Mouse (Mus musculus): Measurements from ENCODE around the gene Arl15. TPM values are rescaled to one million over a fixed set of nuclear protein-coding genes. Genes with fewer than 3 reads are reported as not detected.

Gene Arl15
- total RNA-seq, 2 experiments from 2014 or later = 5.9 to 8.2 TPM

- no peak for DNase-seq
- intact Hi-C loops (cut with DNase I; ENCODE audit: low total_unique reads) = loop anchor here (10.0 kb wide), 1 partner anchor 67 kb away; no protein-coding TSS in a partner anchor
Observed at GRCm38 (mm10) chr13:113797378-113797777, 3.1 kb downstream of the Arl15 start.

DNA sequence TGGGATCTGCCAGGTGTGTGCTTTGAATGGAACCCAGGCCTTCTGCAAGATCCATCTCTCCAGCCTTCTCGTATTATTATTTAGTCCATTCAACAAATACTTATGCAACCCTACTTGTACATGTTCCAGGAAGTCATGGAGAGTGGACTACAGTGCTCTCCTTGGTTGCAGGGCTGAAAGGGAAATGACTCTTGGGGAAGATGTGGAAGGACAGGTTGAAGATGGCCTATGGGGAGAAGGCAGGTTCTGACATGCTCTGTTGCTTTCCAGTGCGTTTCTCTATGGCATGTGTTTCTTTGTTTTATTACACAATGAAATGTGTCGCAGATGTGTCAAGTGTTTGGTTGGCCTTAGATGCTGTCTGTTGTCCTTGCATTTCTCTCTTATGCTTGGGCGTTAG, 5.1 kb downstream of the Arl15 start:
- no peak for DNase-seq
- intact Hi-C loops (cut with DNase I; ENCODE audit: low total_unique reads) = loop anchor here (10.0 kb wide), 1 partner anchor 65 kb away; no protein-coding TSS in a partner anchor

DNA sequence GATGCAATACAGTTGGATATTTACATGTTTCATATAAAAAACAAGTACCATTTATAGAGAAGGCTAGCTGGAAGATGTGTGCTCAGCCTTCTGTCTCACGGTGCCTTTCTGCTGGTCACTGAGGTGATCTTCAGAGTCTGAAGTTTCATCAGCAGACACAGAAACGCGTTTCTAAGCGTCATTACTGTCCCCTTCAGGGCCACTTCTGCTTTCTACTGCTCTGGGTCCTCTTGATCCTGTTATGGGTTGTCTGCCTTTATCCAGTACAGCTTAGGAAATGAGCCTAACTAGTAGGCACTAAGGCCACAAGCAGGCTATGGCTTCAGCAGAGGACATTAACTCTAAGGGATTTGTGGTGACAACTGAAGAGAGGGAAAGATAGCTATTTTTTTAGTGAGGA, 5.9 kb downstream of the Arl15 start:
- intact Hi-C loops (cut with DNase I; ENCODE audit: low total_unique reads) = loop anchor here (5.0 kb wide), 1 partner anchor 1022 kb away; no protein-coding TSS in a partner anchor
- DNase-seq = no peak

DNA sequence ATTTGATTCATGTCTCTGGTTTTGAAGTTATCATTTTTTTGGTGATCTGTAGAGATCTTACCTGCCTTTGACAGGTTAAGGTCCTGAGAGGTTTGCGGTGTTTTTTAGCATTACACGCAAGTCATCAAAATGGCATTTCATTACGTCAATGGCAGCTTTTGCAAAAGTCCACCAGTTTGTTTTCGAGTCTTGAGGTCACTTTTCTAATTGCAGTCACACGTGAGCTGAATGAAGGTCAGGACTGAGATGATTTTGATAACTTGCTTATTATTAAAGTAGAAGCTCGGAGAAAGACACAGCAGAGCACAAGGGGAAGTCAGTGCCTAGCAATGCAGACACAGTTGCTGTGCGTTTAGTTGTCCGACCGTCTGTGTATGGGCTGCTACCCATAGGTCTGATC, 8.3 kb downstream of the Arl15 start:
- DNase-seq = no peak
- intact Hi-C loops (cut with DNase I; ENCODE audit: low total_unique reads) = loop anchor here (5.0 kb wide), 1 partner anchor 1020 kb away; no protein-coding TSS in a partner anchor

DNA sequence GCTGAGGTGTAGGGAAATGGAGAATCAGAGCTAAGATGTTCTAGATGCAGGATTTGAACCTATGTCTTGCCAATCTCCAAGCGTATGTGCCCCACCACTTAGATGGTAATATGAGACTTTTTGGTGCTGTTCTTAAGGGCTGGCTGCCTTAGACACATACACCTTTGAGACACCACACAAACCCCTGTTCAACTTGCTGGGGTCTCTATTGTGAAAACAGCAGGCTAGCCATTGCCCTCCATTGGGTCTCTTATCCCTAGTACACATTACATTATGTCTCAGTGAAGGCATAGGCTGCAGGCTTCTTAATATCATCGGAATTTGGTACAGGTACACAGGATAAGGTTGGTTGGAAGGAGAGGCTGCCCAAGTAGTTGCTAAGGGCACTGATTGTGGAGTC, 16.8 kb downstream of the Arl15 start:
- intact Hi-C loops (cut with DNase I; ENCODE audit: low total_unique reads) = no loop called here
- DNase-seq = no peak

- intact Hi-C loops (cut with DNase I; ENCODE audit: low total_unique reads) = no loop called here
- no peak for DNase-seq
Observed at GRCm38 (mm10) chr13:113811910-113812592, 17.7 kb downstream of the Arl15 start.

DNA sequence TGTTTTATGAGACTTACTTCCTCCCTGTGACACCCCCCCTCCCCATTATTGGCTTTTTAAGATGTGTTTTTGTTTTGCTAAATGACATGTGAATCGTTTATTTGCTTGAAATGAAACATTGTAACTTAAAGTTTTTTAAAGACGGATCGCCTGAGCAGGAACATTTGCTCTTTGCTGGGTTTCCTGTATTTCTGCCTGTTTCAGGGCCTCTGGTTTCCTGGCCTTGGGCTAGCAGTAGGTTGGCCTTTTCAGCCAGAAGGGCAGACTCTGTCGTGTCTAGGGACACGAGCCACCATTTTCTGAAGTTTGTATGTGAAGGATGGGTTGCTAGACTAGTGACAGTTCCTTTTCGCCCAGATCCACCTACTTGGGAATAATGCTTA, 18.3 kb downstream of the Arl15 start:
- intact Hi-C loops (cut with DNase I; ENCODE audit: low total_unique reads) = no loop called here
- DNase-seq = no peak

DNA sequence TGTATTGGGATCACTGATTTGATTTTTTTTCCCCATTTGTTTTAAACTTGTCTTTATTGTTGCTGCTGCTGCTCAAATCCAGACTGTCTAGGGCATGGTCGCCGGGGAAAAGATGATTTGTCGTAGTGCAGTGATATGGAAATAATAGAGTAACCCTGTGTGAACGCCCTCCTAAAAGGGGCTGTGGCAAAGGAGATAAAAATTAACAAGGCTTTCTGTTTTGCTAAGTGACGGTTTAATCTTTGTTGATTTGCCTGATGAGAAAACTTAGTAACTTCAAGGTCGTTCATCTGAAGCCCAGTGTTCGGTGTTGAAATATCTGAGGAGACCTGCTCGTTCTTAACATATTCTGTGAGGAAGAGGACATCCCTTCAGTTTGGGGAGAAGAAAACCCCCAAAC, 19.8 kb downstream of the Arl15 start:
- intact Hi-C loops (cut with DNase I; ENCODE audit: low total_unique reads) = no loop called here
- DNase-seq = no peak

DNA sequence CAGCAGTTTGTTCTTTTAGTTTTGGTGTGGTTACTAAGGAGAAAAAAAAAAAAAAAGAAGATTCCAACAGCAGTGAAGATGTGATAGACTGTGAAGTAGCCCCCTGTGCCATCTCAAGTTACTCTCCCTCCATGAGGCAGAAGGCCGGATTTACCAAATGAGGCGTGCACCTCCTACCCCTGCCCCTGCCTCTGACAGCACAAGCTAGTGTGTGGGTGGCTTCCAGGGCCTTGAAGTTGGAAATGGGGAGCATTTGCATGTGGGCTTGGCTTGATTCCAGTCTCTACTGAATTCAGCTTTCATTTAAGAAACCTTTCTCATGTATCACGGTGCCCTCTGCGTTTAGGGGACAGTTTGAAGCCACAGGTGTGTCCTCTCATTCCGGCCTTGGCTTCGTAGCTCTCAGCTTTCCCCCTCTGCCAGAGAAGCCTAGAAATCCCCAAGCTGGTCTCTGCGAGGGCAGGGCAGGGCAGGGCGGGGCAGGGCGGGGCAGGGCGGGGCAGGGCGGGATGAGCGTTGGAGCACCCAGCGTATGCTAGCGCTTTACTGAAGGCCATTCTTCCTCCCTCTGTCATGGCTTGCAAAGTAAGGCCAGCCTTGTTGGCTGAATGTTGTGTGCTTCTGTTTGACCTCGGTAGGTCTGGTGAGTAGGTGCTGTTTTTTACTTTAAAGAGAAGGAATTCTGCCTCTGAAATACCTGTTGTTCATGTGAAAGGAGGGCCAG, 21.6 kb downstream of the Arl15 start:
- intact Hi-C loops (cut with DNase I; ENCODE audit: low total_unique reads) = no loop called here
- DNase-seq = no peak

- intact Hi-C loops (cut with DNase I; ENCODE audit: low total_unique reads) = no loop called here
- DNase-seq = no peak
Observed at GRCm38 (mm10) chr13:113816421-113816810, 22.1 kb downstream of the Arl15 start.

- intact Hi-C loops (cut with DNase I; ENCODE audit: low total_unique reads) = no loop called here
- DNase-seq = no peak
Observed at GRCm38 (mm10) chr13:113819006-113819405, 24.7 kb downstream of the Arl15 start.

DNA sequence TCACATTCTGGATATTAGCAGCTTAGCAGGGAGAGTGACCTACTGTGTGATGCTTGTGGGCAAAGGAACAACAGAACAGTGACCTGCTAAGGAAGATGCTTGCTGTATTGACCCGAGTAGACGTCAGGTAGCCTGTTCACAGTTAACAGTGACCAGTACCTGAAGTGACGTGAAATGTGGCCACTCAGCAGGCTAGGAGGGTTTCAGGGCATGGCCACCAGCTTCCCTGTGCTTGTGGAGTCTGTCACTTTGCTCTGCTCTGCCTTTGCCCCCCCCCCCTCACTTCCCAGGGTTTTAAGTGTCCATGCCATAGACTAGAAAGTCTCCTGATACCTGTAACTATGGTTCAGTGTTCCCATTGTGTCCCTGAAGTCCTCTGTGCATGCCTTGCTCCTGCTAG, 25.9 kb downstream of the Arl15 start:
- intact Hi-C loops (cut with DNase I; ENCODE audit: low total_unique reads) = no loop called here
- DNase-seq = no peak

DNA sequence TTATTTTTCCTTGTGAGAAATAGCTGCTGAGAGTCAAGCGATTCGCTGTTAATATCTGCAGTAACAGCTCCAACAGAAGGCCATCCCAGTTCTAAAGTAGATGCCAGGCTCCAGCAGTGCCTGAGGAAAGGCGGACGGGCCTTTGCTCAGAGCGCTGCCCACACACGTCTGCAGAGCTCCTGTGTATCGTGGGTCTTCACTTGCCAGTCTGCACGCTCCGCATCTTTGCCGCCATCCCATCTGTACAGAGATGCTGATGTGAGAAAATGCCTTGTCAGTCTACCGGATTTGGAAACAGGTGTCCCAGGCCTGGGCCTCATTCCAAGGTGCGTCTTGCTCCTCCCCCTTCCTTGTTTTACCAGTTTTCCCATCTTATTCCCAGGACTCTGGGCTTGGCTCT, 27.6 kb downstream of the Arl15 start:
- intact Hi-C loops (cut with DNase I; ENCODE audit: low total_unique reads) = no loop called here
- DNase-seq = no peak

DNA sequence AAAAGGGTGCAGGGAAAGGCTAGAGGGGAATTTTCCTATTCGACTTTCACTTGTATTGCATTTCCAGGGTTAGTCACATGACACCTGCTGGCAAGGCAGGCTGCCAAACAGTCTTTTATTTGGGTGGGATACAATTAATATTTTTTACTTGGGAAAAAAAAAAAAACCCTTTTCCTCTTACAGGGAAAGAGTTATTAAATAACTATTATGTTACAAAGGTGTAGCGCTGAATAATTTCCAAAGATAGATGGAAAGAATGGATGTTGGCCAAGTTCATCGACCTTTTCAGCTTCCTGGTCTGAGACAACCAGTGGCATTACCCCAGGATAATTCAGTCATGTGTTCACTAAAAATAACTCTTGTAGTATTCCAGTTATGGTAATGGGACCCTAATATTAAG, 29.7 kb downstream of the Arl15 start:
- no peak for DNase-seq
- intact Hi-C loops (cut with DNase I; ENCODE audit: low total_unique reads) = no loop called here

- no peak for DNase-seq
- intact Hi-C loops (cut with DNase I; ENCODE audit: low total_unique reads) = no loop called here
Observed at GRCm38 (mm10) chr13:113828633-113829032, 34.3 kb downstream of the Arl15 start.

DNA sequence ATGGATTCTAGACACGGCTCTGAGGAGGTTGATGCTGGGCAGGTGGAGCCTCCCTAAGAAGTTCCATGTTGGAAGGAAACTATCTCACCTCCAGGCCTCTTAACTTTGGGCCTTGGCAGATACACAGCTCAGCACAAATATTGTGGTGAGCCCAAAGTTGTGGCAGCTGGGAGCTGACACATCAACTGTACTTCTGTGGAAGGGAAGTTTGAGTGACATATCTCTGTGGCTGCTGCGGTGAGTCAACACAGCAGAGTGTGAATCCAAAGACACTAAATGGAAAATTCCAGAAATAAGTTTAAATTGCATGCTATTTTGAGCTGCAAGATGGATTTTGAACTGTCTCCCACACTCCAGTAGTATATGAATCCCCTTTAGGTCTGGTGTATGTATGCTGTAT, 34.8 kb downstream of the Arl15 start:
- DNase-seq = no peak
- intact Hi-C loops (cut with DNase I; ENCODE audit: low total_unique reads) = no loop called here

DNA sequence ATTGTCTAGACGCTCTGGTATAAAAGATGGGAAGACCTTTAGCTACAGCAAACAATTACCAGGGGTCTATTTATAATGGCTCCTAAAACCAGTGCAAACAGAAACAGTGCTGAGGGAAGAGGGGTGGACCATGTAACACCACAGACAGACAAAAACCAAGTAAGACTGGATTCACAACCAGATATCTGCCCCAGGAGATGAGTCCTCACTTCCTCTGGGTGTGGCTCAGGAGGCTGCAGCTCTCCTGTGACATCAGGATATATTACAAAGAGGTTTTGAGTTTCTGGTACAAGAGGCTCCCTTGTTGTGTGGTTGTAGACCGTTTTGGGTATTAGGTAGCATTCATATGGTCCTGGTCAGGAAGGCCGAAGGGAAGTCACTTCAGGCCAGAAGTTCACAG, 36.5 kb downstream of the Arl15 start:
- intact Hi-C loops (cut with DNase I; ENCODE audit: low total_unique reads) = no loop called here

DNA sequence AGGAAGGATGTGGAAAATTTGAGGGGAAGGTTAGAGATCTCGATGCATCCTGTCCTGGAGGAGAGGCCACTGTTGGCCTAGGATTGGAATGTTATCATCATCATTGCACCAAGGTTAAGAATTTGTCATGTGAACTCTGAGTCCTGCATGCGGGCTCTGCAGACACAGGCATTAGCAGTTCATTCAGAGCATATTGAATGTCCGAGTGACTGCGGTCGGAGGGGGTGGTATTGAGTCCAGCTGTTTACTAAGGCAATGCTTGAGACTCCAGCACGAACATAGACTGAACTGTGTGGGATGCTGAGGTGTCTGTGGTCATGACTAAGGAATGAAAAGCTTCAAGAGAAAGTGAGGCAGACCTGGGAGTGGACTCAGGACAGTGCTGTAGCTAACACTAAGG, 38.6 kb downstream of the Arl15 start:
- intact Hi-C loops (cut with DNase I; ENCODE audit: low total_unique reads) = no loop called here
- DNase-seq = no peak

More for the DNA sequence above, 36.5 kb downstream of the Arl15 start:
- no peak for DNase-seq

DNA sequence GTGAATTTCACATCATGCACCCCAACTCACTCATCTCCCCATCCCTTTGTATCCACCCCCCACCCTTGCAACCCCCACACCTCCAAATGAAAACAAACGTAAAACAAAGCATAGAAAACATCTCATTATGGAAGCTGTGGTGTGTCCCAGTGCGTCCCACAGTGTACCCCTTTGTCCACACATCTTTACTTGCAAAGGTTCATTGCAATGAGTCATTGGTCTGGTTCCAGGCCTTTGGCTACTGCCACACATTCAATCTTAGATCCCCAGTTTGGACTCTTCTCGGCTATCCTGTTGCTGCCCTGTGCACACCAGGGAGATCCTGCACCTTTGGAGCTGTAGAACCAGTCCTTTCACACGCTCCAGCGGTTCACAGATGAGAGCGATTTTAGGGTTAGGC, 41.6 kb downstream of the Arl15 start:
- intact Hi-C loops (cut with DNase I; ENCODE audit: low total_unique reads) = no loop called here
- DNase-seq = no peak

DNA sequence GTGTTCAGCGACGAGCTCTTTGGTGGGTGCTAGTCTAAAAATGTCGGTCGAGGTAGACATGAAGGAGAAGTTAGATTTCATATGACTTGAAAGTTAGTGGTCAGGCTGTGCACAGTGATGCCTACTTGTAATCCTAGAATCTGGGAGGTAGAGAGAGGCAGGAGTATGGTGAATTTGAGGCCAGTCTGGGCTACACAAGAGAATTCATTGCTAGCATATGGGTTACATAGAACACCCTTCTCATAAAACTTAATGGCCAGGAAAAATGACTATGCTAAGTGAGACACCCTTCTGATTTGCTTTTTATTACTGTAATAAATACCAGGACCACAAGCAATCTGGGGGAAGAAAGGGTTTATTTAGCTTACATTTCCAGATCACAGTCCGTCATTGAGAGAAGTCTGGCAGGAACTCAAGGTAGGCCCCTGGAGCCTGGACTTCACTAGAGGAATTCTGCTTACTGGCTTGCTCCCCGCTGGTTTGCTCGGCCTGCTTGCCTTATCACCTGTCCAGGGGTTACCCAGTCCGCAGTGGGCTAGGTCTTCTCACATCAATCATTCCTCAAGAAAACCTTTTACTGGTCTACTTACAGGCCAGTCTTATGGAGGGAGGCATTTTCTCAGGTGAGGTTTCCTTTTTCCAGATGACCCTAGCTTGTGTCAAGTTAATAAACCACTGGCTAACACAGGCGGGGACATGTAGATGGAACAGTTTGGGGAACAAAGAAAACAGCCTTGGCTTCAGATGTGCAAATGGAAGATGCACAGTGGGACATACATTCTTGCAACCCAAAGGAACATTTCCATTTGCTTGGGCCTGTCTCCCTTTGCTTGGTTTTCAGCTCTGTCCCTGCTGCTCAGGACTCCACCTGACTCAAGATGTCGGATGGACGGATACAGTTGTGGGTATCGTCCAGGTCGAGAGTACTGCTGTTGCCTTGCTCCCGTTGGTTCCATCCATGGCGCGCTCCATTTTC, 44.6 kb downstream of the Arl15 start:
- DNase-seq = no peak
- intact Hi-C loops (cut with DNase I; ENCODE audit: low total_unique reads) = no loop called here
